Comparison of ENCODE assay signal across 21 mouse cellular contexts in genomic region chr8:17767441-17768007, GRCm38 (mm10).
"Had no signal": no experiment of that assay in that cellular context is flagged by ENCODE, and none has a peak within 500 bp of the region (broad histone marks: within the 10 kb centered on the region; RNA-seq: fewer than 3 reads in every experiment).

No protein-coding gene starts in this region.

- H3K4me2 ChIP-seq: limb, embryonic 13.5 days; lung, embryonic 15.5 days; midbrain, embryonic 11.5 days; neural tube, embryonic 12.5 days; neural tube, embryonic 15.5 days; stomach, embryonic 15.5 days had no signal

- H3K9me3 ChIP-seq: limb, embryonic 10.5 days; limb, embryonic 13.5 days; lung, embryonic 15.5 days; megakaryocyte, embryonic 14.5 days; neural tube, embryonic 12.5 days; neural tube, embryonic 15.5 days; stomach, embryonic 15.5 days had no signal

- H3K27ac ChIP-seq: kidney, postnatal 0 days; layer of hippocampus, adult 2 months; limb, embryonic 10.5 days; limb, embryonic 13.5 days; lung, embryonic 15.5 days; neural tube, embryonic 12.5 days; neural tube, embryonic 15.5 days; stomach, embryonic 15.5 days had no signal

- ATAC-seq: intestine, postnatal 0 days had no signal

- H3K9ac ChIP-seq: limb, embryonic 13.5 days; lung, embryonic 15.5 days; neural tube, embryonic 12.5 days; neural tube, embryonic 15.5 days; stomach, embryonic 15.5 days had no signal

- H3K4me3 ChIP-seq: layer of hippocampus, adult 2 months; limb, embryonic 10.5 days; limb, embryonic 13.5 days; lung, embryonic 15.5 days; megakaryocyte, embryonic 14.5 days; neural tube, embryonic 12.5 days; neural tube, embryonic 15.5 days; stomach, embryonic 15.5 days had no signal

- H3K27me3 ChIP-seq: limb, embryonic 13.5 days; lung, embryonic 15.5 days; megakaryocyte, embryonic 14.5 days; neural tube, embryonic 12.5 days; neural tube, embryonic 15.5 days; stomach, embryonic 15.5 days had no signal

- H3K4me1 ChIP-seq: limb, embryonic 10.5 days; limb, embryonic 13.5 days; lung, embryonic 15.5 days; megakaryocyte, embryonic 14.5 days; neural tube, embryonic 12.5 days; neural tube, embryonic 15.5 days; stomach, embryonic 15.5 days had no signal

- H3K36me3 ChIP-seq: limb, embryonic 10.5 days; limb, embryonic 13.5 days; lung, embryonic 15.5 days; neural tube, embryonic 12.5 days; neural tube, embryonic 15.5 days; stomach, embryonic 15.5 days had no signal

- DNase-seq: kidney, adult 2 months; kidney, postnatal 25 days; layer of hippocampus, adult 9-11 months; lung, adult 18-20 months; lung, postnatal 10 days; lung, postnatal 36 days; midbrain, embryonic 14.5 days; right cerebral cortex, postnatal 25 days; spleen, adult 18-20 months; thymus, postnatal 36 days had no signal
